Mouse (Mus musculus): ENCODE measurements at regions not wholly inside any gene's neighbourhood (a gene's known extent, or its start where the extent isn't known, plus 50 kb on each side); places are given as distances from the start of the nearest gene placed in this dataset.
"Not testable (repeated sequence)": the region's sequence is repeated elsewhere in the genome, so short reads cannot be mapped to it uniquely, and the experiment has no call there.

DNA sequence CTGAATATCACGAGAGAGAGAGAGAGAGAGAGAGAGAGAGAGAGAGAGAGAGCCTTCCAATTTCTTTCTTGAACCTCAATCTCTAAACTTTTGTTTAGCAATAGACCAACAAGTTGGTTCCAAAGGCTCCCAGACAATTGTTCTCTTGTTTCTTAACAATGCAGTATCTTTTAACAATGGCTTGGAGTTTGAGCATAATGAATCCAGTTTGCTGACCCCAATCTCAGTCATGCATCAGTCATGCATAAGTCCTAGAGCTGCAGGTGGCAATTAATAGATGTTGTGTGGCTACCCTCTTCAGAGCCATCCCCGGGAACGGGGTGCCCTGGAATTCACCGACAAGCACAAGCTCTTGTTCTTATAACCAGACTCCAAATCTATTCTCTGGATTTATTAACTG is 991.0 kb downstream of the Car8 start:
- DNase-seq (ENCODE audit: extremely low spot score in 1 of 2, low spot score in 1 of 2), result no peak

DNA sequence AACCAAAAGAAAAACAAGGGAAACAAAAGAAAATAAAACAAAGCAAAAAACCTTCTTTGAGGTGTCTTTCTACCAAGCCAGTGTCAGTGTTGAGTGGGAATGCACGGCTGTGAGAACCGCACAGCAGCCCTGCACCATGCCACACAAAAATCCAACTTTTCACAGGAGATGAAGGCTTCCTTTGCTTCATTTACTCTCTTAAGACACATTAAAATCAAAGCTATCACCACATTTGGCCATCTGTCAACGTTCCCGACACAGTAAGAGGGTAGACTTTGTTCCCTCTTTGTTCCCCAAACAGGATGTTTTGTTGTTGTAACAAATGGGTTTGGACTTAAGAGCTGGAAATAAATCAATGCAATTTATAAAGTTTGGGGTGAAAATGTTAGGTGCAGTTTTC is 991.6 kb downstream of the Car8 start:
- DNase-seq (ENCODE audit: extremely low spot score in 1 of 2, low spot score in 1 of 2), result no peak

DNA sequence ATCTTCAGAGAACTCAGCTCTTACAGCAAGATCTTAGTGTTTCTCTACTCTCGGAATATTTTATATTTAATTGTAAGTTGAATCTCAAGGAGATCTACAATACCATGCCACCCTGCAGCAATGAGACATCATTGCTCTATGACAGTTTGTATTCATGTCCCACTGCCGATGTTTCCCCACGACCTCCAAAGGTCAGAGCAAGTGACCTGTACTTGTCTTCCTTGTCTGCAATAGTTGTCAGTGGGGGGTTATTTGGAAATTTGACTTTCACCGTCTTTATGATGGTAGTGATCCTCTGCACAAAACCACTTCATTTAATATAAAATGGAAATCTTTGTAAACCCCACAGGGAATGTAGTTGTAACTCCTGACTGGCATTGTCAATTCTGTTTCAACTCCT is 992.0 kb downstream of the Car8 start:
- DNase-seq (ENCODE audit: extremely low spot score in 1 of 2, low spot score in 1 of 2), result no peak

DNA sequence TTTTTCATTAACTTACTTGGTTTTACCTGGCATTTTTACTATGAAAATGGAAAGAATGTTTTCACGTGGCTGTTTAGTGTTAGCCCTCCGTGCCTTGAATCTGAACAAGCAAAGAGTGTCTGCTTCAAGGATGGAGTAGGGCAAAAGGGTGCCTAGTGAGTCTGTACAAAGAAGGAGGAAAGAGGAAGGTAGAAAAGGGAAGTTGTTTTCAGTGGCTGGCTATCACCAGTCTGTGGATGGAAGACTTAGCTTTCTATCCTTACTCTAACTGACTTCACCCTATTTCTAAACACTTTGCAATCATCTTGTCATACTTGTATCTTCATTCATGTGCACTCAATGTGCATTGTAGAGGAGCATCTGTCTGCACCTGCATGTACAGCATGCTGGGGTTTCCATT is 993.2 kb downstream of the Car8 start:
- DNase-seq (ENCODE audit: extremely low spot score in 1 of 2, low spot score in 1 of 2), result no peak

DNA sequence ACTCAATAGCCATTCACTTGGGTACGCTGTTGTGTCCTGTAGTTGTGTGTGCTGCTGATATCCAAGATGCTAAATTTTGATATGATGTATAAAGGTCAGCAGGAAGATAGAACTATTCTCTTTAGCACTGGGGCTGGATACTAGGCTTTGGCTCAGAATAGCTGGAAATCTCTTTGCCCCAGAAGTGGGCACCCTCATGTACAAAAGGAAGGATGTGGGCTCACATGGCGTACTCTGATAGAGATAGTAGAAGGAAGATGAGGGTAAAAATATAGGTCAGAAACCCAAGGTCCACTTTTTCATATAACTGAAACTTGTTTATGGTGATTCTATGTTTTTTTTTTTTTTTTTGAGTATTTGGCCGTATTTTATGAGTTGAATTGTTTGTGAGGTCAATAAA is 1001.0 kb downstream of the Car8 start:
- no peak for DNase-seq (ENCODE audit: extremely low spot score in 1 of 2, low spot score in 1 of 2)

DNA sequence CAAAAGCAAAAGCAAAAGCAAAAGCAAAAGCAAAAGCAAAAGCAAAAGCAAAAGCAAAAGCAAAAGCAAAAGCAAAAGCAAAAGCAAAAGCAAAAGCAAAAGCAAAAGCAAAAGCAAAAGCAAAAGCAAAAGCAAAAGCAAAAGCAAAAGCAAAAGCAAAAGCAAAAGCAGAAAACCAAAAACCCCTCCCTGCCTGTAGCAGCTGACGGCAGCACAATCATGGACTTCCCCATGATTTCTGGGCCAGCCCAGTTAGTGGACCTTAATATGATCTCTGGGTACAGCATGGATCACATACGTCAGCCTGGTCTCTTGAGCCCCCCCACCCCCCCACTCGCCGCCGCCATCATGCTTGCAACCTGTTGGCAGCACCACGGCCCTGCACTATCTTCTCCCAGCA is 1004.3 kb downstream of the Car8 start:
- DNase-seq (ENCODE audit: extremely low spot score in 1 of 2, low spot score in 1 of 2), result not testable (repeated sequence)

DNA sequence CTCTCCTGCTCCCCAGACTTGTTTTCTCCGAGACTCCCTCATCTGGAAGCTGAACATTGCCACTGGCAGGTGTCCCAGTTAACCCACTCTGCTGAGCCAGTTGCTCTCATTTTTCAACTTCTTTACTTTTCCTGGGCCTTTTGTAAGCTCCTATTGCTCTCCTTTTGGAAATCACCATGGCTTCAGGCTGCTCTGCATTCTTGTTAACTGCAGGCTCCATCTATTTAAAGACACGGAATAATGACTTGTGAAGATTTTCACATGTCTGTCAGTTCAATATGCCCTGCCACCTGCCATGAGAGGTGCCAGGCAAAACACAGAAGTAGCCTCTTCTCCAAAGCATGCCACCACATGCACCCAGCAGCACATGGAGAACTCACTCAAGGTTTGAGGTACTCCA is 1009.9 kb downstream of the Car8 start:
- peak; percentile 8 to 37 for DNase-seq (ENCODE audit: extremely low spot score in 1 of 2, low spot score in 1 of 2)

DNA sequence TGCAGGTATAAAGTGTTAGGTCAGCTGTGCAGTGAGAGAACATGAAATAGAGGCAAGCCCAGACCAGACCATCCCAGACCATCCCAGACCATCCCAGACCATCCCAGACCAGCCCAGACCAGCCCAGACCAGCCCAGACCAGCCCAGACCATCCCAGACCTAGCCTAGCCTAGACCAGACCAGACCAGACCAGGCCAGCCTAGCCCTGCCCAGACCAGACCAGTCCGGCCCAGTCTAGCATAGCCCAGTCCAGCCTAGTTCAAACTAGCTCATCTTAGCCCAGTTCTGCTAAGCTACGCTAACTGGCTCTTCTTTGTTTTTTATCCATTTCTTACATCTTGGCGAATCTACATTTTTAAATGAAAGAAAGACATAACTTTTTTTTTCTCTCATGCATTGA is 1015.9 kb downstream of the Car8 start:
- DNase-seq (ENCODE audit: extremely low spot score in 1 of 2, low spot score in 1 of 2), result no peak

DNA sequence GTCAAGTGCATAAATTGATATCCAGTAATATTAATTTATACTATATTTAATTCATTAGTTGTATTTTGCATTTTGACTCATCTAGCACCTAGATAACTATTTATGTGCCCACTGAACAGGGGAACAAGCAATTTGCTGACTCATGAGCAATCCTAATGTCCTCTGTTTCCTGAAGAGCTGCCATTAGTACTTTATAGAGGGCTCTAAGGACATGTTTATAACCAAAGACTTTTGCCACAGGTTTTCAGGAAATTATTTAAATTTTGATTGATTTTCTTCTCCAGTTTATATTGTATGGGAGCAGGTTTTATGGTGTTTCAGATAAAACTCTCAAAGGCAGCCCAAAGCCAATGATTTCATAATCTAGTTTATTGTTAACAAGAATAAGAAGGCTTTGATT is 1018.4 kb downstream of the Car8 start:
- DNase-seq (ENCODE audit: extremely low spot score in 1 of 2, low spot score in 1 of 2), result no peak

DNA sequence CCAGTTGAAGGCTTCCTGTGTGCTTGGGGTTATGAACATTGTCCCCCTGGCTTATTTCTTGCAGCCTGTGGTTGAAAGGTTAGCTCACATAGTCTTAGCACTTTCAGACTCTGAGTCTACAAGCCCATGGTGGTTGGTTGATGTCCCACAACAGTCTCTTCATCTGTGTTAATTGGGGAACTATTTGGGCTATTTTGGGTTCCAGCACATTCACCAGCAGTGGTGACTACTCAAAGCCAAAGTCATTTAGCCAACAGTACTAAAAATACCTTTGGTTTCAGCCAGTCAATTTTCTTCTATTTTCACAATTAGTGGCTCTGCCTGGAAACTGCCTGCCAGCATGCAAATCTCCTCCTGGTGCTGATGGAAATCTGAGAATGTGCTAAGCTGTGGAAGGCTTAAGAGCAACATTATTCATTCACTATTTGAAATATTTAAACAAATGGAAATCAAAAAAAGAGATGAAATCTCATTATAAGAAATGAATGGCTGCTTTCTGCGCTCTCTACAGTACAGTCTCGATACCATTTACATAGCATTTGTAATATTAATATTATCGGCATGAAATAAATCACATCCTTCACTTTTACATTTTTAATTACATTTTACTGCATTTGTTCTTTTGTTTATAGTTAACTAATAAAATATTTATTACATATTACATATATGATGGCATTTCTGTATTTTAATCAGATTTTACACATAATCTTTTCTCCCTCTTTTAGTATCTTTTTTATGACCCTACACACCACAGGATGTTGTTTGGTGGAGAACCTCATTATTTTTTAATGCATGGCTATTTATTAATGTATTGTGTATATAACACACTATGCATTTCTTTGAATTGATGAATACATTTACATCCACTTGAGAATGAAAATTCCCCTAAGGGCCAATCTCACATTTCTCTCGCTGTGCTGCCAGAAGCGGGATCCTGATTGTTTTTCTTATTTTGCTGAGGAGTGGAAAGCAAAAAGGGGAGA is 1023.5 kb downstream of the Car8 start:
- no peak for DNase-seq (ENCODE audit: extremely low spot score in 1 of 2, low spot score in 1 of 2)

DNA sequence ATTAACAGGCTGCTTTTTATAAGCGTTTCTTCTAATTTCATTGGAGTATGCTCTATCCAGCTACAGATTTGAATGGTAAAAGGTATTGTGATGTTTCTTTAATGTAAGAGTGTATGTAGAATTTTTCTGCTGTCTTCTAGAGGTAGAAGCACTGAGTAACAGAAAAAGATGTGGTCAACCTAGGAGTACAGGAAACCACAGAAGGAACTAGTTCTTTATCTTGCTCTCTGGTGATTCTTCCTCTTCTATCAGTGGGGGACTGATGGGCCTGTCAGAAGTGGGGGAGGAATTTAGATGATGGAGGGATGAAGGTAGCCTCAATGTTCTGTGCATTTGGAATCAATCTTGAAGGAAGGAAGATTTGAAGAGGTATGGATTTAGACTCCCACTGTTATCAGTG is 1031.9 kb downstream of the Car8 start:
- no peak for DNase-seq (ENCODE audit: extremely low spot score in 1 of 2, low spot score in 1 of 2)

DNA sequence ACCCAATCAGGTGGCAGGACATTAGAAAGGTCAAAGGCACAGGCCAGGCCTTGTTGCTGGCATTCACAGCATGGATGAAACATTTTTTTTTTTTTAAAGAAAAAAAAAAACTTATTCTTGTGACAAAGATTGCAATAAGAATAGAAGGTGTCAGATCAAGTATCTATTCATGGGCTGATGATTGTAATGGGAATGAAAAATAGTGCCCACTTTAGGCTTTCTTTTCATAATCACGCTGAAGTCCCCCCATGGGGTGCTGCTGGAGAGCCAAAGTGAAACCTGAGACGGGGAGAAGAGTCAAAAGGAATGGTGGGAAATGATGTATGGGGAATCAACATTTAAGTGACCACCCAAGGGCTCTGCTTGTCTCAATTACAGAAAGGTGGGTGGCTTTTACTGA is 1037.0 kb downstream of the Car8 start:
- no peak for DNase-seq (ENCODE audit: extremely low spot score in 1 of 2, low spot score in 1 of 2)

DNA sequence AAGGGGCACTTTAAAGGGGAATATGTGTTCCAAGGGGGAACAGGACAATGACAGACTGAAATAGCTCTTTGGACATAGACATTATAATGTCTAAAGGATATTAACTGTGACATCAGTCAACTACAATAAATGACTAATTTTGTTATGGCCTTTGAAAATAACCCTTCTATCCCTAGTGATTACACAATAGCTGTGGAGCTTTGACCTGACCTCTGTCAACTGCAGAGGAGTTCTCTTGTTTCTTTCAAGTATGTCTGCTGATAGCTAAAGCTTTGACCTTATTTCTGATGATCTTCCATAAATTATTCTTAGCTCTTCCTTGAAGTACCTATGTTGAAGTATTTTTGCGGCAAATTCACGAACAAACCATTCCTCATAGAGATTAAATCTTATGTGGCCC is 1038.9 kb downstream of the Car8 start:
- no peak for DNase-seq (ENCODE audit: extremely low spot score in 1 of 2, low spot score in 1 of 2)

DNA sequence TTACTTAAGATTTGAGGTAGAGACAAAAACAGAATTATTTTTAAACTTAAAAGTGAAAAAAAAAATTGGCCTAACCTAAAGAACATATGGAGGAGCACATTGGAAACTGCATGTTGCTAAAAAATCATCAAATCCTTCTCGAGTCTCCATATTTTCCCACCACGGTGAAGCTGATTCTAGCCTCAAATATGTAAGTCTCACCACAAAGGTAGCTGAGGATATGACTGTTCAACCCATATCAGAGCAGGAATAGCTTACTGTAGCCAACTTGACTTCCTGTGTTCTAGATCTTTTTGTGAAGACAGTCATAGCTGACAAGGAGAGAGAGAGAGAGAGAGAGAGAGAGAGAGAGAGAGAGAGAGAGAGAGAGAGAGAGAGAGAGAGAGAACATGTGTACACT is 1039.8 kb downstream of the Car8 start:
- peak; percentile 3 to 46 for DNase-seq (ENCODE audit: extremely low spot score in 1 of 2, low spot score in 1 of 2)

DNA sequence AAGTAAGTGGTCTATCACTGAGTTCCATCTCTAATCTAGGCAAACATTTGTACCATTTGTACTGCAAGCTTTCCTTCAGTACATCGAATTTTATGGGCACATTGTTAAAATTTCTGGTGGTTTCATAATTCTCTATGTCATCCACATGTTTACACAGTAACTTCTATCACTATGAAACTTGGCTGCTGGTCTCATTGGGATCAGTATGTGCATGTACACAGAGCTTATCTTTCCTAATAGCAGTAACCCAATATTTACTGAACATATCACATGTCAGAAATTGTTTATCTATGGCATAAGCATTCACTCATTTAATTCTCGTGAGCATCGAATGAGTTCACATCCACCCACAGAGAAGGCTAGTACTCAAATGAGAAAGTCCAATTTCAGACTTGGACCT is 1042.3 kb downstream of the Car8 start:
- no peak for DNase-seq (ENCODE audit: extremely low spot score in 1 of 2, low spot score in 1 of 2)

DNA sequence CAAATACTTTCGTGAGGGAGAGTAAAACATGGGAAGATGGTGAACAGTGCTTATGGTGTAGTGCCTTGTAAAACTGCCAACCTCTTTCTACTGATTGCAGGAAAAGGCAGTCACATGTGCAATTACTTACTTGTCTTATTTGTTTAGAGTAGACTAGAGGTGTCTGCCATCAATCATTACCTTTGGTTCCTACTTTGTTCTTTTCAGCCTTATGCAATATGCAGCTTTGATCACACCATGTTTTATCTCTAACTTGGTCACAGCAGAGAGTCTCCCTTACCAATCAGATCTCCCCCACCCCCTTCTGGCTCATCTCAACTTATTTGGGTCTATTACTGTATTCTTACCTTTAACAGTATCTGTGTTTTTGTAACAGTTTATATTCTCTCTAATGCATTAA is 1043.2 kb downstream of the Car8 start:
- DNase-seq (ENCODE audit: extremely low spot score in 1 of 2, low spot score in 1 of 2), result no peak

DNA sequence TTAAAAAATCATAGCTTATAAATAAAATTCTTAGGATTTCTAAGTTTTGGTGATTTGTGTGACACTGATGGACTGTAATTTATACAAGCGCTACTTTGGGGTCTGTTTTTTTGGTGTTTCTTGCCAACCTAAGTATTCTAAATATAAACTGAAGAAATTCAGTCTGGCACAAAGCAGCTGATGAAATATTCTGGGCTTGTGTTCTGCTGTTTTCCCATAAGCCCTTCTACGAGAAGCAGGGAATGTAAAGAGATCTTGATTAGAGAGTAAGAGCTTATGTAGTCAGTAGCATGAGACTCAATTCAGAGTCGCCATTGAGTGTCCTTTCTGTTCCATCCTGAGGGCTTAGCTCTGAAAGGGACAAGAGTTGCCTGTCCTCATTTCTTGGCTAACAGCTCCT is 1046.9 kb downstream of the Car8 start:
- DNase-seq (ENCODE audit: extremely low spot score in 1 of 2, low spot score in 1 of 2), result peak; percentile 12 to 31

DNA sequence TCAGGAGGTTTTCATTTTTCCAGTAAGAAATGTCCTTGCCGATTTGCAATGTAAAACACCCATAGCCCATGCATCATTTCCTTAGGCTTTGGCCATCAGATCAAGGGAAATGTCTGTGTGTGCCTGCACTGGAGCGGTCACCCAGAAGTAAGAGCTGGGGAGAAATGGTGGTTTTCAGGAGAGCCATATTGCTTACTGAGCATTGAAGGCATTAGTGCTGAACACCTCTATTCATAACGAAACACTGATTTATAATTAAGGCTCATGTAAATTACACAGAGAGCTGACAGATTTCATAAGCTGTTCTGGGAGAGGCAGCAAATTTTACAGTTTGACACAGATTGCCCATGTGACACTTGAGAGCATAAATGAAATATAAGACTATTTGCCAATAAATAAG is 1047.6 kb downstream of the Car8 start:
- no peak for DNase-seq (ENCODE audit: extremely low spot score in 1 of 2, low spot score in 1 of 2)

DNA sequence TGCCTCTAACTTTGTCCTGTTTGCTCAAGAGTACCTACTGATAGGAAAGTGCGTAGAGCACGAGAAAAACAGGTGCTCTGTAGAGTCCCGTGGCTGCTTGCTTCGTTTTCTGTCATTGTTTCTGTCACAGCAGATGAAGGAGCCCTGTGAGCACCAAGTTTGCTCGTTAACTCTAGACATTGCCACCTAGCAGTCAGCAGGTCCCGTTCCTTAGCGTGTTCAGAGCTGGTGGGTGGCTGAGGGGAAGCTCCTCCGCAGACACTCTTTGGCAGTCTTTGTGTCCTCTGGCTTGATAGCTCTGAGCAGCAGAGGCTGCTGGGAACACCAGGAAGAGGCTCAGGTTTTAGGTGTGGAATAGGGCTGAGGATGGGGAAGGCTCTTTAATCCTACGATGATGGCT is 1063.8 kb downstream of the Car8 start:
- no peak for DNase-seq (ENCODE audit: extremely low spot score in 1 of 2, low spot score in 1 of 2)

DNA sequence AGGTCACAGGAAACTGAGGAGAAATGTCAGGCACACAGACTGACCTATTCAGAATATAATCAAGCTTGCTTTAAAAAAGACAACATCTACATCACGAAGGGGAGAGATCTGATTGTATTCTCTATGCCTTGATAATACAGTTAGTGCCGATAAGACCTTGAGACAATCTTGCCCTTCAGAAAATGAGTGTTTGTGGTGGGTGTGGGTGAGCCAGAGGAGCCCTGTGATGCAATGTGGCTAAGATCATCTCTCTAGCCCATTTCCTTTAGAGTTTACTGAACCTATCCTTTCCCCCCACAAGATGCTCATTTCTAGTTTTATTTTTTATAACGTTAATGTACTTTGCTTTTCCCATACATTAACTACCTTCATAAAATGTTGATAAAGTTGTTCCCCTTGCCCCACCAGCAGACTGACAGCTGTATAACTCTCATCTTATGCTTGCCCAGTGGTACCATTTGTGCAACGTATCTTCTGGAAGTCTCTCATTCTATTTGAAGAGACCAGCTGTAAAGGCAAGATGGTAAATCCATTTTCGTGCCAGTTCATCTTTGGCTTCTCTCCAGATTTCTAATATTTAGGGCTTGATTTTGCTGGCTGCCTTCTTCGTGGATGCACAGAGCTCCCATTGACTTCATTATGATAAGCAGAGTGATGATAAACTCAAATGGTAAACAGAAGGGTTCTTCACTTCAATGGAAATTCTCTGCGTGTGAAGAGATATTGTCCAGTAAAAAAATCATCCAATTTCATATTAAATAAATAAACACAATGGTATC is 1066.1 kb downstream of the Car8 start:
- DNase-seq (ENCODE audit: extremely low spot score in 1 of 2, low spot score in 1 of 2), result no peak

DNA sequence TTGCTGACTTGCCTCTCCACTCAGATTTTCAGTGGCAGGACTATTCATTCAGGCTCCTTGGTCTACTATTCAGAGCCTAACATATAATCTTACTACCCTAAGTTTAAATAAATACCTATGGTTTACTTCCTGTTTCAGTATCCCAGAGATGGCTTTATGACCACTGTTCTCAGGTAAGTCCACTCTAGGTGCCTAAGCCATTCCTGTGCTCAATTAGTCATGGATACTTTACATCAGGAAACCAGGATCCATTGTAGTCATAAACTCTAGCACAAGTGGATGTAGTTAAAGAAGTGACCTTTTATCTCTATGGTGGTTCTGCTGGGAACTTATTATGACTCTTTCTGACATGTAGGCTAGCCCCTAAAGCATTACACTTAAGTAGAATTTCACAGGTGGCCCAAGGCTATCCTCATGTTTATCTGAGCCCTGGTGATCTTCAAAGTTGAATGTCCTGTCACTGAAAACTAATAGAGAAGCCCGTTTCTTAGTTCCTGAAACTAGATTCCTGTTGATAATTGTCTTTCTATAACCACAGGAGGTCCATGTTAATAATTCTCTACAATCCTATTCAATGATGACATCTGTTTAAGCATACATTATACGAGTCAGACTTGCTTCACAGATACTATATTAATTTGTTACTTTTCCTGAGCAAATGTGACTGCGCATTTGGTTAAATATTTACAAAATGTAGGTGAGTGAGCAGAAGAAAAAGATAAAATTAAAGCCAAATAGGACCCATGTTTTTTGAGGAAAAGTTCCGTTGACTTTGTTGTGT is 1067.0 kb downstream of the Car8 start:
- no peak for DNase-seq (ENCODE audit: extremely low spot score in 1 of 2, low spot score in 1 of 2)
